Mouse (Mus musculus): ENCODE measurements around the gene Slc16a8.
"Not testable (repeated sequence)": the region's sequence is repeated elsewhere in the genome, so short reads cannot be mapped to it uniquely, and the experiment has no call there.

The Slc16a8 gene

GRCm38 (mm10) chr15:79262786-79263309 is 8.3 kb upstream of the Slc16a8 start:
- no peak for DNase-seq (ENCODE audit: low spot score in 2 of 2)

- DNase-seq (ENCODE audit: low spot score in 2 of 2), result peak in 1 of 2 experiments; percentile 32
Measured at GRCm38 (mm10) chr15:79262375-79262774, 7.8 kb upstream of the Slc16a8 start.

- DNase-seq (ENCODE audit: low spot score in 2 of 2), result no peak
Measured at GRCm38 (mm10) chr15:79261757-79262156, 7.2 kb upstream of the Slc16a8 start.

GRCm38 (mm10) chr15:79261095-79261725 is 6.6 kb upstream of the Slc16a8 start:
- no peak for DNase-seq (ENCODE audit: low spot score in 2 of 2)

- no peak for DNase-seq (ENCODE audit: low spot score in 2 of 2)
Measured at GRCm38 (mm10) chr15:79258521-79258920, 4.0 kb upstream of the Slc16a8 start.

GRCm38 (mm10) chr15:79252580-79252979 is 2.0 kb downstream of the Slc16a8 start:
- no peak for DNase-seq (ENCODE audit: low spot score in 2 of 2)

- DNase-seq (ENCODE audit: low spot score in 2 of 2), result no peak
Measured at GRCm38 (mm10) chr15:79251781-79252491, 2.6 kb downstream of the Slc16a8 start.

- DNase-seq (ENCODE audit: low spot score in 2 of 2), result no peak
Measured at GRCm38 (mm10) chr15:79251168-79251567, 3.4 kb downstream of the Slc16a8 start.

GRCm38 (mm10) chr15:79250236-79250635 is 4.3 kb downstream of the Slc16a8 start:
- DNase-seq (ENCODE audit: low spot score in 2 of 2), result no peak

GRCm38 (mm10) chr15:79245321-79245720 is 9.2 kb downstream of the Slc16a8 start:
- no peak for DNase-seq (ENCODE audit: low spot score in 2 of 2)

- no peak for DNase-seq (ENCODE audit: low spot score in 2 of 2)
Measured at GRCm38 (mm10) chr15:79244071-79244893, 10.3 kb downstream of the Slc16a8 start.

- DNase-seq (ENCODE audit: low spot score in 2 of 2), result peak; percentile 90 to 96
Measured at GRCm38 (mm10) chr15:79243234-79244042, 11.1 kb downstream of the Slc16a8 start.

- no peak for DNase-seq (ENCODE audit: low spot score in 2 of 2)
Measured at GRCm38 (mm10) chr15:79242574-79243233, 11.9 kb downstream of the Slc16a8 start.

GRCm38 (mm10) chr15:79238036-79238435 is 16.5 kb downstream of the Slc16a8 start:
- no peak for DNase-seq (ENCODE audit: low spot score in 2 of 2)

GRCm38 (mm10) chr15:79235268-79235667 is 19.3 kb downstream of the Slc16a8 start:
- DNase-seq (ENCODE audit: low spot score in 2 of 2), result no peak

GRCm38 (mm10) chr15:79229058-79229821 is 25.3 kb downstream of the Slc16a8 start, which contains the start of the genes Pick1 and Gm49486:
Gene Pick1 (plus strand): TSS chr15:79229173.
Gene Gm49486 (plus strand): TSS chr15:79229391.
- peak; percentile 83 to 86 for DNase-seq (ENCODE audit: low spot score in 2 of 2)

GRCm38 (mm10) chr15:79225780-79226179 is 28.8 kb downstream of the Slc16a8 start:
- DNase-seq (ENCODE audit: low spot score in 2 of 2), result not testable (repeated sequence)

- peak; percentile 54 to 85 for DNase-seq (ENCODE audit: low spot score in 2 of 2)
Measured at GRCm38 (mm10) chr15:79224685-79225084, 29.9 kb downstream of the Slc16a8 start.

- DNase-seq (ENCODE audit: low spot score in 2 of 2), result no peak
Measured at GRCm38 (mm10) chr15:79223641-79224040, 30.9 kb downstream of the Slc16a8 start.

- no peak for DNase-seq (ENCODE audit: low spot score in 2 of 2)
Measured at GRCm38 (mm10) chr15:79219572-79219971, 35.0 kb downstream of the Slc16a8 start.
